Mouse (Mus musculus) heart, postnatal 0 days (tissue): Measurements from ENCODE around the gene Ywhah.

ENCODE experiments used
- CTCF ChIP-seq: IDR thresholded peaks from 2 replicates; pipeline ENCODE4 v1.5.1; 2016; ENCODE audit warnings: antibody characterized with exemption, control low read depth, low read depth
- EP300 ChIP-seq: IDR thresholded peaks from 2 replicates; pipeline ENCODE4 v1.6.1; 2016; ENCODE audit warnings: antibody characterized with exemption, low read depth

GRCm38 (mm10) chr5:32996560-32996959 lies 22.1 kb upstream of the Ywhah start:
- TF ChIP-seq CTCF (no peak), EP300 (no peak)
